Mouse (Mus musculus): ENCODE data around the gene Ces2e. TPM values are rescaled to one million over a fixed set of nuclear protein-coding genes. Genes with fewer than 3 reads are reported as not detected.
A peak's percentile ranks its signal among the peaks of the same experiment; 100 is the strongest.

The Ces2e gene
- polyA plus RNA-seq, 1 experiment: 0.36 TPM

GRCm38 (mm10) chr8:104944665-104945064 is 18.6 kb downstream of the Ces2e start:
- DNase-seq (ENCODE audit: low read depth in 1 of 2, low spot score in 2 of 2): no peak
- H3K27me3 ChIP-seq (ENCODE audit: control insufficient read depth, insufficient read depth, low read length): no peaks in the 10 kb centered on the region
- H3K27ac ChIP-seq (ENCODE audit: insufficient read depth, low read length): no peak overlapping the region
- no peak overlapping the region for H3K4me3 ChIP-seq (ENCODE audit: extremely low read depth, insufficient read depth, insufficient read length)
- TF ChIP-seq CTCF (IDR thresholded peaks at IDR 0.05; ENCODE audit: extremely low read depth, insufficient read depth, insufficient read length, insufficient replicate concordance): no peak
- no peak for TF ChIP-seq POLR2A (IDR thresholded peaks at IDR 0.05; ENCODE audit: low read depth, low read length)
- no peaks in the 10 kb centered on the region for H3K36me3 ChIP-seq (ENCODE audit: control insufficient read depth, insufficient read depth, low read length)
- 81% methylated on average over 2 of the region's 2 CpGs for WGBS
- H3K4me1 ChIP-seq (ENCODE audit: control insufficient read depth, insufficient read depth, insufficient read length): no peaks in the 10 kb centered on the region

- DNase-seq (ENCODE audit: low read depth in 1 of 2, low spot score in 2 of 2): no peak
- 76% methylated on average over 4 of the region's 4 CpGs for WGBS
- TF ChIP-seq POLR2A (IDR thresholded peaks at IDR 0.05; ENCODE audit: low read depth, low read length): no peak
- TF ChIP-seq CTCF (IDR thresholded peaks at IDR 0.05; ENCODE audit: extremely low read depth, insufficient read depth, insufficient read length, insufficient replicate concordance): no peak
Measured at GRCm38 (mm10) chr8:104947056-104947455, 21.0 kb downstream of the Ces2e start, which contains the start of gene Ces2f. Gene Ces2f, plus strand, starts transcription at chr8:104947356.

GRCm38 (mm10) chr8:104949031-104949430 is 23.0 kb downstream of the Ces2e start:
- Histone ChIP-seq H3K36me3 (ENCODE audit: control insufficient read depth, insufficient read depth, low read length) (no peaks in the 10 kb centered on the region), H3K4me1 (ENCODE audit: control insufficient read depth, insufficient read depth, insufficient read length) (no peaks in the 10 kb centered on the region), H3K27ac (ENCODE audit: insufficient read depth, low read length) (no peak overlapping the region), H3K4me3 (ENCODE audit: extremely low read depth, insufficient read depth, insufficient read length) (no peak overlapping the region), H3K27me3 (ENCODE audit: control insufficient read depth, insufficient read depth, low read length) (no peaks in the 10 kb centered on the region)
- WGBS: 76% methylated on average over 5 of the region's 5 CpGs
- no peak for DNase-seq (ENCODE audit: low read depth in 1 of 2, low spot score in 2 of 2)
- no peak for TF ChIP-seq CTCF (IDR thresholded peaks at IDR 0.05; ENCODE audit: extremely low read depth, insufficient read depth, insufficient read length, insufficient replicate concordance)
- TF ChIP-seq POLR2A (IDR thresholded peaks at IDR 0.05; ENCODE audit: low read depth, low read length): no peak

More at GRCm38 (mm10) chr8:104947056-104947455, 21.0 kb downstream of the Ces2e start, which contains the start of gene Ces2f:
- Histone ChIP-seq H3K27ac (ENCODE audit: insufficient read depth, low read length) (no peak within 1 kb of the TSS), H3K27me3 (ENCODE audit: control insufficient read depth, insufficient read depth, low read length) (no peaks in the 10 kb centered on the region), H3K4me1 (ENCODE audit: control insufficient read depth, insufficient read depth, insufficient read length) (no peaks in the 10 kb centered on the region), H3K36me3 (ENCODE audit: control insufficient read depth, insufficient read depth, low read length) (no peaks in the 10 kb centered on the region), H3K4me3 (ENCODE audit: extremely low read depth, insufficient read depth, insufficient read length) (no peak within 1 kb of the TSS)

- Histone ChIP-seq H3K27me3 (ENCODE audit: control insufficient read depth, insufficient read depth, low read length) (no peaks in the 10 kb centered on the region; the same call in 1 of the 2 replicates), H3K36me3 (ENCODE audit: control insufficient read depth, insufficient read depth, low read length) (no peaks in the 10 kb centered on the region), H3K4me3 (ENCODE audit: extremely low read depth, insufficient read depth, insufficient read length) (no peak within 1 kb of the TSS), H3K4me1 (ENCODE audit: control insufficient read depth, insufficient read depth, insufficient read length) (no peaks in the 10 kb centered on the region), H3K27ac (ENCODE audit: insufficient read depth, low read length) (peak within 1 kb of the TSS; percentile 42; the same call in 1 of the 2 replicates)
- 37% methylated on average over 5 of the region's 5 CpGs for WGBS
- DNase-seq (ENCODE audit: low read depth in 1 of 2, low spot score in 2 of 2): no peak
- TF ChIP-seq CTCF (IDR thresholded peaks at IDR 0.05; ENCODE audit: extremely low read depth, insufficient read depth, insufficient read length, insufficient replicate concordance): no peak
- no peak for TF ChIP-seq POLR2A (IDR thresholded peaks at IDR 0.05; ENCODE audit: low read depth, low read length)
Measured at GRCm38 (mm10) chr8:104961537-104961961, 35.5 kb downstream of the Ces2e start, which contains the start of gene Ces2g. Gene Ces2g, plus strand, starts transcription at chr8:104961718.

GRCm38 (mm10) chr8:104962229-104962901 is 36.3 kb downstream of the Ces2e start:
- Histone ChIP-seq H3K4me3 (ENCODE audit: extremely low read depth, insufficient read depth, insufficient read length) (no peak overlapping the region; the same call in 1 of the 2 replicates), H3K27me3 (ENCODE audit: control insufficient read depth, insufficient read depth, low read length) (no peaks in the 10 kb centered on the region; the same call in 1 of the 2 replicates), H3K4me1 (ENCODE audit: control insufficient read depth, insufficient read depth, insufficient read length) (no peaks in the 10 kb centered on the region), H3K27ac (ENCODE audit: insufficient read depth, low read length) (no peak overlapping the region), H3K36me3 (ENCODE audit: control insufficient read depth, insufficient read depth, low read length) (no peaks in the 10 kb centered on the region)
- TF ChIP-seq CTCF (IDR thresholded peaks at IDR 0.05; ENCODE audit: extremely low read depth, insufficient read depth, insufficient read length, insufficient replicate concordance): no peak
- TF ChIP-seq POLR2A (IDR thresholded peaks at IDR 0.05; ENCODE audit: low read depth, low read length): no peak
- 64% methylated on average over 8 of the region's 8 CpGs for WGBS
- no peak for DNase-seq (ENCODE audit: low read depth in 1 of 2, low spot score in 2 of 2)

GRCm38 (mm10) chr8:104963375-104963894 is 37.4 kb downstream of the Ces2e start:
- no peak overlapping the region for H3K27ac ChIP-seq (ENCODE audit: insufficient read depth, low read length)
- peak overlapping the region; percentile 8; the same call in 1 of the 2 replicates for H3K4me3 ChIP-seq (ENCODE audit: extremely low read depth, insufficient read depth, insufficient read length)
- WGBS: 85% methylated on average over 4 of the region's 4 CpGs
- no peaks in the 10 kb centered on the region for H3K36me3 ChIP-seq (ENCODE audit: control insufficient read depth, insufficient read depth, low read length)
- no peaks in the 10 kb centered on the region; the same call in 1 of the 2 replicates for H3K27me3 ChIP-seq (ENCODE audit: control insufficient read depth, insufficient read depth, low read length)
- DNase-seq (ENCODE audit: low read depth in 1 of 2, low spot score in 2 of 2): no peak
- TF ChIP-seq POLR2A (IDR thresholded peaks at IDR 0.05; ENCODE audit: low read depth, low read length): no peak
- no peak for TF ChIP-seq CTCF (IDR thresholded peaks at IDR 0.05; ENCODE audit: extremely low read depth, insufficient read depth, insufficient read length, insufficient replicate concordance)
- no peaks in the 10 kb centered on the region for H3K4me1 ChIP-seq (ENCODE audit: control insufficient read depth, insufficient read depth, insufficient read length)

GRCm38 (mm10) chr8:104984126-104984525 is 58.1 kb downstream of the Ces2e start:
- H3K4me3 ChIP-seq (ENCODE audit: extremely low read depth, insufficient read depth, insufficient read length): no peak overlapping the region
- H3K27me3 ChIP-seq (ENCODE audit: control insufficient read depth, insufficient read depth, low read length): no peaks in the 10 kb centered on the region
- no peak overlapping the region for H3K27ac ChIP-seq (ENCODE audit: insufficient read depth, low read length)
- TF ChIP-seq POLR2A (IDR thresholded peaks at IDR 0.05; ENCODE audit: low read depth, low read length) (no peak), CTCF (IDR thresholded peaks at IDR 0.05; ENCODE audit: extremely low read depth, insufficient read depth, insufficient read length, insufficient replicate concordance) (no peak)
- WGBS: 96% methylated on average over 5 of the region's 5 CpGs
- H3K36me3 ChIP-seq (ENCODE audit: control insufficient read depth, insufficient read depth, low read length): no peaks in the 10 kb centered on the region
- no peak for DNase-seq (ENCODE audit: low read depth in 1 of 2, low spot score in 2 of 2)
- H3K4me1 ChIP-seq (ENCODE audit: control insufficient read depth, insufficient read depth, insufficient read length): no peaks in the 10 kb centered on the region

Other genes with a start within 250 kb of the Ces2e start
- not detected in 2 replicates for gene Ces2a, start 192.3 kb upstream of the Ces2e start, polyA plus RNA-seq (2012; rRNA removed)
- gene Ces2b, start 94.7 kb upstream of the Ces2e start, polyA plus RNA-seq (2012; rRNA removed): not detected in 2 replicates
- 0.33 and 0.84 TPM in 2 replicates for gene Ces2c, start 79.2 kb upstream of the Ces2e start, polyA plus RNA-seq (2012; rRNA removed)
- not detected in 2 replicates for gene Ces2f, start 21.1 kb downstream of the Ces2e start, polyA plus RNA-seq (2012; rRNA removed)
- 10.1 and 12.0 TPM in 2 replicates for gene Ces2g, start 35.5 kb downstream of the Ces2e start, polyA plus RNA-seq (2012; rRNA removed)
- gene Ces2h, start 74.6 kb downstream of the Ces2e start, polyA plus RNA-seq (2012; rRNA removed): not detected in 2 replicates
- not detected in 2 replicates for gene Ces3a, start 122.3 kb downstream of the Ces2e start, polyA plus RNA-seq (2012; rRNA removed)
- gene Ces3b, start 157.5 kb downstream of the Ces2e start, polyA plus RNA-seq (2012; rRNA removed): not detected in 2 replicates
- not detected in 2 replicates for gene Ces4a, start 205.5 kb downstream of the Ces2e start, polyA plus RNA-seq (2012; rRNA removed)
- 11.9 and 14.9 TPM in 2 replicates for gene Cbfb, start 244.4 kb downstream of the Ces2e start, polyA plus RNA-seq (2012; rRNA removed)